Mouse (Mus musculus) hindbrain, embryonic 11.5 days (tissue): ENCODE results near the gene Cdc14a. TPM values are rescaled to one million over a fixed set of nuclear protein-coding genes. Genes with fewer than 3 reads are reported as not detected.
A peak's percentile ranks its signal among the peaks of the same experiment; 100 is the strongest.

Source experiments
- ATAC-seq: fragments of 200-750 bp; cut with Nextera tagmentation; 2 replicates; pipeline ENCODE4 v1.8.0; 2017; ENCODE audit warnings: mild to moderate bottlenecking, moderate TSS enrichment, moderate library complexity; ENCODE audit not compliant: low FRiP score
- DNase-seq: peaks from one replicate; pipeline ENCODE4 v3.0.0-alpha.2; 2015; ENCODE audit warnings: low spot score
- H3K27ac ChIP-seq: fragments of 300-500 bp; sonication (generic); 2 replicates; pipeline ENCODE4 v1.5.1; 2014; ENCODE audit warnings: mild to moderate bottlenecking, low read depth, low read length
- H3K27me3 ChIP-seq: fragments of 300-500 bp; sonication (generic); 2 replicates; pipeline ENCODE4 v1.6.1; 2014; ENCODE audit warnings: mild to moderate bottlenecking, low read length, moderate library complexity, mixed read lengths; ENCODE audit not compliant: control insufficient read depth, insufficient read depth
- H3K36me3 ChIP-seq: fragments of 300-500 bp; sonication (generic); 2 replicates; pipeline ENCODE4 v1.6.1; 2014; ENCODE audit warnings: mild to moderate bottlenecking, low read length, moderate library complexity, mixed read lengths; ENCODE audit not compliant: control insufficient read depth, insufficient read depth
- H3K4me1 ChIP-seq: fragments of 300-500 bp; sonication (generic); replicated peaks from 2 replicates; pipeline ENCODE4 v1.6.1; 2014; ENCODE audit warnings: low read length, mixed read lengths; ENCODE audit not compliant: control insufficient read depth, insufficient read depth
- H3K4me2 ChIP-seq: fragments of 300-500 bp; sonication (generic); replicated peaks from 2 replicates; pipeline ENCODE4 v1.6.1; 2014; ENCODE audit warnings: mild to moderate bottlenecking, low read depth, low read length
- H3K4me3 ChIP-seq: fragments of 300-500 bp; sonication (generic); 2 replicates; pipeline ENCODE4 v1.5.1; 2014; ENCODE audit warnings: low read depth, low read length
- H3K9ac ChIP-seq: fragments of 300-500 bp; sonication (generic); 2 replicates; pipeline ENCODE4 v1.6.1; 2014; ENCODE audit warnings: low read depth, low read length
- H3K9me3 ChIP-seq: fragments of 300-500 bp; sonication (generic); 2 replicates; pipeline ENCODE4 v1.6.1; 2016; ENCODE audit warnings: low read length; ENCODE audit not compliant: control insufficient read depth
- WGBS: fragments of 180-500 bp; shearing (Covaris S2); extraction: QIAGEN DNeasy Blood & Tissue Kit; methylation state at CpG from one replicate; pipeline ENCODE4 v1.1.7; 2014; 5-methylcytosine and 5-hydroxymethylcytosine counted together
- polyA plus RNA-seq: library from polyadenylated mRNA; unstranded; fragments of >200 nt; fragmentation: Nextera tagmentation; extraction: Ambion mirVana; gene quantifications from 2 replicates; pipeline ENCODE4 v1.2.1, GENCODE M21; 2014

Gene Cdc14a
- polyA plus RNA-seq, 1 experiment from 2014 or later = 14.1 TPM

DNA sequence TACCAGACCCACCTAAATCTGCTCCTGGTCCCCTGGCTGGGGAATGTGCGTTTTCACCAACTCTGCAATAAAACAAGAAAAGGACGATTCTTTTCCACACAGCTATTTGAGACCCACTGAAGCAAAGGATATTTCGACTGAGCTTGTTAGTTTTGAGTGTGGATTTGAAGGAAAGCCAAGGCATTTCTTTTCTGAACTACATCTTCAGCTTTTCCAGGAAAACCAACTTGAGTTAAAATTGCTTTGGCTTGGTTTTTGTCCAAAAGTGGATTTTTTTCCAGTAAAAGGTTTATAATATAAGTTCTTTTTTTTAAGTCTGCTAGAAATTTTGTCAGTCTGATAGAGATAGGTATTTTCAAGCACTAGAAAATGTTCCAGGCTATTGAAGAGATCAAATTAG, 157.5 kb downstream of the Cdc14a start:
- Histone ChIP-seq H3K4me3 (no peak overlapping the region), H3K9me3 (no peaks in the 10 kb centered on the region), H3K27ac (no peak overlapping the region), H3K36me3 (no peaks in the 10 kb centered on the region), H3K4me2 (no peak overlapping the region), H3K4me1 (no peaks in the 10 kb centered on the region), H3K9ac (no peak overlapping the region), H3K27me3 (no peaks in the 10 kb centered on the region)
- WGBS = 82% methylated on average over 3 of the region's 3 CpGs
- ATAC-seq (no peak), DNase-seq (no peak)

DNA sequence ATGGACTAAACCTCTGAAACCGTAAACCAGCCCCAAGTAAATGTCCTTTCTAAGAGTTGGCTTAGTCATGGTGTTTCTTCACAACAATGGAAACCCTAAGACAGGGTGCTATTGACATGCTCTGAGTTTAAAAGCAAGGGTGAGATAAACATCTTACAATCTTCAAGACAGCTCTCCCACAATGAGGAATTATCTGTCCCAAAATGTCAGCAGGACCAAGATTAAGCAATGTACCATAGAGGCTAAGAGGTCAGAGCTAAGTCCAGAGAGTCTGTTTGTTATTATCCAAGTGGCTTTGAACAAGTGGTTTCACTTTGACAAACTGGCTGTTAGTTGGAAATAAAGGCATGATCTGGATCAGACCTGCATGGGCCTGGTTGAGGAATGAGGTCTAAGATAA, 159.9 kb downstream of the Cdc14a start:
- H3K9me3 ChIP-seq = no peaks in the 10 kb centered on the region

DNA sequence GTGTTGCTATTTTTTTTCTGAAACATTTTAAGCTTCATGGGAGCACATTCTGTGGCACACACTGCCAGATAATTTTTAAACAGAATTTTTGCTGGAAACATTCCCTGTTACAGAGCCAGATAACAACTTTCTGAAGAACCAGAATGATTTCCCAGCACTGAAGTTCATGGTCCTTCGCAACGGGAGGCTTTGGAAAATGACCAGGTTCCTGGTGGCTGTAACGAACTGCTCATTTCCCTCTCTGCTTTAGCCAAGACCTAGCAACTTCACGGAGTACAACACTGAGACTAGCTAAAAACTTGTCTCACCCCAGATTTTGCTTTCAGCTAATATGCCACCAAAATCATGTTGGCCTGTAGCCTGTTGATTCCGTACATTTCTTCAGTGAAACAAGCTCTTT, 160.8 kb downstream of the Cdc14a start:
- ATAC-seq (no peak), DNase-seq (no peak)
- 96% methylated on average over 5 of the region's 5 CpGs for WGBS
- no peak overlapping the region for H3K27ac ChIP-seq
- no peaks in the 10 kb centered on the region for H3K9me3 ChIP-seq
- H3K36me3 ChIP-seq = no peaks in the 10 kb centered on the region
- no peak overlapping the region for H3K4me2 ChIP-seq
- no peak overlapping the region for H3K4me3 ChIP-seq
- H3K9ac ChIP-seq = no peak overlapping the region
- no peaks in the 10 kb centered on the region for H3K27me3 ChIP-seq
- no peaks in the 10 kb centered on the region for H3K4me1 ChIP-seq

More for the DNA sequence above, 159.9 kb downstream of the Cdc14a start:
- no peak overlapping the region for H3K27ac ChIP-seq
- H3K4me3 ChIP-seq = no peak overlapping the region
- no peak overlapping the region for H3K9ac ChIP-seq
- no peaks in the 10 kb centered on the region for H3K27me3 ChIP-seq
- WGBS = 94% methylated on average over 1 of the region's 1 CpGs
- DNase-seq (no peak), ATAC-seq (no peak)
- no peaks in the 10 kb centered on the region for H3K36me3 ChIP-seq
- no peaks in the 10 kb centered on the region for H3K4me1 ChIP-seq
- no peak overlapping the region for H3K4me2 ChIP-seq

DNA sequence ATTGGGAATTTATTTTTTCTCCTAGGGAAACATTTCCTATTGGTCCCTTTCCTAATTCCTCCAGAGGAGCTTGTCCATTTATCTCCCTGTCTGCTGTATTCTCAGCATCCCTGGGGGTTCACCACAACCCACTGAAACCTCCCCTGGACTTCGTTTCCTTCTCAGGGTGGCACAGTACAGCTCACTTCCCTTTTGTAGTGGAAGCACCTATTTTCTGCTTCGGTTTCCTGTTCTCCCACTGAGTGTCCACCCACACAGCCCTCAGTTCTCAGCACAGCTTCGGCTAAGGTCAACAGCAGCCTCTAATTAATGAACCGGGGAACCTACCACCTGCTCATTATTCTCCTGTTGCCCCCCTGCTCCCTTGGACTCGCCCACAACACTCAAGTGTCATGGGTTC, 167.7 kb downstream of the Cdc14a start:
- H3K4me2 ChIP-seq = no peak overlapping the region
- H3K27me3 ChIP-seq = peaks cover 18% of the 10 kb centered on the region
- H3K27ac ChIP-seq = no peak overlapping the region
- no peak overlapping the region for H3K9ac ChIP-seq
- DNase-seq (no peak), ATAC-seq (no peak)
- peaks cover 8% of the 10 kb centered on the region for H3K4me1 ChIP-seq
- no peaks in the 10 kb centered on the region for H3K9me3 ChIP-seq
- no peak overlapping the region for H3K4me3 ChIP-seq
- 56% methylated on average over 5 of the region's 5 CpGs for WGBS
- no peaks in the 10 kb centered on the region for H3K36me3 ChIP-seq

DNA sequence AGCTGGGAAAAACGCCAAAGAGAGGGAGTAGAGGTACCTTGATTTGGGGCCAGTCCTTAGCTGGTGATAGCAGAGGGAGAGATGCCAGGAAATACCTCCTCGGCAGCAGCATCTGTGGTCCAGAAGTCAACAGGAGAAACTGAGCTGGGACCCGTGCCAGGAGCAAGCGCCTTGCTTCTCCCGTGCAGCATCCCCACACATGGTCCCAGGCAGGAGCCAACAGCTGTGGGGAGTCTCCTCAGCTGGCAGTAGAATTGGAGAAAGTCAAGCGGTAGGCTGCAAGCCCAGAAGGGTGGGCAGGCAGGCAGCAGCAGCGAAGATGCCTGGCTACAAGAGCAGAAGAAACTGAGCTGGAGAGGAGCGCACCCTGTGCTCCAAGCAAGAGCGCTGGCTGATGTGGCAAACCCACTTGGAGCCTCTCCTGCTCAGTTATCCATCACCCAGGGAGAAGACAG, 170.7 kb downstream of the Cdc14a start, which contains the start of gene Gpr88:
TSS of gene Gpr88 (minus strand) at position 427 of the 455 bp plus-strand sequence.
- WGBS = 2% methylated on average over 9 of the region's 9 CpGs
- H3K9ac ChIP-seq = no peak within 1 kb of the TSS; the same call in 1 of the 2 replicates
- no peak within 1 kb of the TSS for H3K27ac ChIP-seq

DNA sequence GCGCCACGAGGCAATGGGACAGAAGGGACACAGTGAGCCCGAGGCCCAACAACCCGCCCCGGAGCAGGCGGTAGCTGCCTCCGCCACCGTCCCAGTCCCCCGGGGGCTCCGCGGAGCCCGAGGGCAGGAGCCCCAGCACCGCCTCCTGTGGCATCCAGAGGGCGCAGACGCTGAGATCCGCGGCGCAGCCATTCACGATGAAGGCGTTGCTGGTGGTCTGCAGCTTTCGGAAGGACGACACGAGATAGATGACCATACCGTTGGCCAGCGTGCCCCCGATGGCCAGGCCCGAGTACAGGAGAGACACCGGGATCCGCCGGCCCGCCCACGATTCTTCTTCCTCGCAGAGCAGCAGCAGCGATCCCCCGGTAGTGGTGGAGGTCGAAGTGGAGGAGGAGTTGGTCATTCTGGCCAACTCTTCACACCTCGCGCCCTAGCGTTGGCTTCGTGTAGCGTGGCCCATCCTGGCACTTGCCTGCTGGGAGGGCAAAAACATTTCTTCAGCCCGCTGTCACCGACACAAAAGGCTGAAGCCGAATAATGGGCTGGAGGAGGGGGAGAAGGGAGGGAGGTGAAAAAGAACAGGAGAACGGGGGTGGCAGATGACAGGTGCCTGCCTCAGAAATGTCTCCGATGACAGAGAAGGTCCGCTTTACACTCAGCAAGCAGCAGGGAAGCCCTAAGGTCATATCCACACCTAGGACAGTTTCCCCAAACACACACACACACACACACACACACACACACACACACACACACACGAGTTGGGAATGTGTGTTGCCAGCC, 171.4 kb downstream of the Cdc14a start:
- Histone ChIP-seq H3K27ac (no peak overlapping the region), H3K9ac (no peak overlapping the region; the same call in 1 of the 2 replicates), H3K36me3 (no peaks in the 10 kb centered on the region), H3K4me2 (peak overlapping the region; percentile 98), H3K9me3 (no peaks in the 10 kb centered on the region), H3K4me1 (peaks cover 8% of the 10 kb centered on the region), H3K4me3 (peak overlapping the region; percentile 50), H3K27me3 (peaks cover 25% of the 10 kb centered on the region)
- WGBS = under 1% methylated on average over 47 of the region's 48 CpGs
- DNase-seq (peak; percentile 74), ATAC-seq (peak; percentile 62)

More for the DNA sequence above, 170.7 kb downstream of the Cdc14a start, which contains the start of gene Gpr88:
- peaks cover 8% of the 10 kb centered on the region for H3K4me1 ChIP-seq
- H3K4me3 ChIP-seq = peak within 1 kb of the TSS; percentile 50
- H3K4me2 ChIP-seq = peak within 1 kb of the TSS; percentile 98
- H3K27me3 ChIP-seq = peaks cover 25% of the 10 kb centered on the region
- DNase-seq (peak; percentile 43), ATAC-seq (peak; percentile 21)
- H3K36me3 ChIP-seq = no peaks in the 10 kb centered on the region
- H3K9me3 ChIP-seq = no peaks in the 10 kb centered on the region

DNA sequence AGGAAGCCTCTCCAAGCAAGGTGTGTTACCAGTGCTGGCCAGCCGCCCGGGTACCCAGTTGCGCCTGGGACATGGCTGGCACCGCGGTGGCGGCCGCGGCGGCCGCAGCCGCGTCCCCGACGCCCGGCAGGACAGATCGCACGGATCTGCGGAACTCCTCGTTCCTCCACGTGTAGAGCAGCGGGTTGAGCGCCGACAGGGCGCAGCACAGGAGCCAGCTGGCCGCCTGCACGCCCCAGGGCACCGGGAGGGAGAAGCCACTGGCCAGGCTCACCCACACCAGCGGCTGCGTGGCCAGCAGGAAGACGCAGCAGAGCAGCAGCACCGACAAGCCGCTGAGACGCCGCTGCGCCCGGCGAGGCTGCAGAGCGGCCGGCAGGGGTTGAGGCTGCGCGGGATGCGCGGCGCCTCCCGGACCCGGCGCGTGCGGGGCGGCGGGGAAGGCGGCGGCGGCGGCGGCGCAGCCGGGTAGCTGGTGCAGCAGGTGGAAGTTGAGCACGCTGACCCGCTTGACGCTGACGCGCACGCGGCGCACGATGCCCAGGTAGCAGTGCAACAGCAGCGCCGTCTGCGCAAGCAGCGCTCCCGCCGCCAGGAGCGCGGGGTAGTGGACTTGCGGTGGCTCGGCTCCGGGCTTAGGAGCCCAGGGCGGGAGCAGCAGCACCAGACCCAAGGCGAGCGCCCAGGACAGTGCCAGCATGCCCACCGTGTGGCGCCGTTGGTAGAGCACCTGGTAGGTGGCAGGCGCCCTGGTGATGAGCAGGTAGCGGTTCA, 172.2 kb downstream of the Cdc14a start:
- no peaks in the 10 kb centered on the region for H3K9me3 ChIP-seq
- H3K4me1 ChIP-seq = peaks cover 8% of the 10 kb centered on the region
- peak; percentile 73 for ATAC-seq
- under 1% methylated on average over 79 of the region's 86 CpGs for WGBS
- no peak overlapping the region for H3K27ac ChIP-seq
- peak; percentile 66 for DNase-seq
- peak overlapping the region; percentile 50 for H3K4me3 ChIP-seq
- H3K4me2 ChIP-seq = peak overlapping the region; percentile 98
- no peaks in the 10 kb centered on the region for H3K36me3 ChIP-seq
- peak overlapping the region; percentile 44 for H3K9ac ChIP-seq
- H3K27me3 ChIP-seq = peaks cover 25% of the 10 kb centered on the region

DNA sequence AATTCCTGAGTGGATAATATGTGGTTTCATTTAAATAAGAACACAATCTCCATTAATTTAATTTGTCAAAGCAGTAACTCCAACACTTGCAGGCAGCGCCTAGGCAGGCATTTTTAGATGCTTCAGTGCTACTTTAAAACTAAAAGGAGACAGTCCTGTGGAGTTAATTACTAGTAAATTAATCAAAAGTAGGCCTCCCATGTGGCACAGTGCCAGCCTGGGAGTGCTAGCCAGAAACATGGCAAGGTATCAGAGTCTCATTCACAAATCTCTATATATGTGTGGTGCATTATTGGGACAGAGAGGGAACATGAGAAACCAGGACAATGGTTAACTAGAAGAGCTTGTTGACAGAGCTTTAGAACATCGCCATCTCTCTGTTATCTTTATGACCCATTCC, 174.8 kb downstream of the Cdc14a start:
- no peak for DNase-seq
- Histone ChIP-seq H3K4me1 (peaks cover 8% of the 10 kb centered on the region), H3K9me3 (no peaks in the 10 kb centered on the region), H3K27me3 (peaks cover 25% of the 10 kb centered on the region), H3K4me2 (no peak overlapping the region), H3K27ac (no peak overlapping the region), H3K36me3 (no peaks in the 10 kb centered on the region), H3K9ac (no peak overlapping the region), H3K4me3 (no peak overlapping the region)
- ATAC-seq = no peak
- WGBS = 87% methylated on average over 2 of the region's 2 CpGs
